Mouse (Mus musculus) kidney, adult 8-10 months (tissue): Measurements from ENCODE around the gene Klhl24.

ENCODE experiments used
- DNase-seq, 2 experiments: peaks; one replicate each; pipeline ENCODE4 v3.0.0; 2022

Gene Klhl24

DNA sequence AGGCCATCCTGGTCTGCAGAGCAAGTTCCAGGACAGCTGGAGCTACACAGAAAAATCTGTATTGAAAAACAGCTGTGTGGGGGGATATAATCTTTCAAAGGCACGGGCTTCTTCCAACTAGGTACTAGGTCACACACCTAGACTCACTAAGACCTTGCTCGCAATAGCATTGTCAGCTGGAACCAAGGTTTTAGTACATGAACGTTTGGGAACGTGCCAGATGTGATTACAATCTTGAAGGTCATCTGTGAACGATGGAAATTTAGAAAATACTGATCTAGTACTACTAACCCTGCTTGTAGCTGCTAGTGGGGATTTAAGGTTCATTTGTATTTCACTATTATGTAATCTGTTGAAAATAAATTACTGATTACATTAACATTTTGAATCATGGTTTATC, 54.6 kb downstream of the Klhl24 start:
- peak in 1 of 2 experiments; percentile 30 for DNase-seq

DNA sequence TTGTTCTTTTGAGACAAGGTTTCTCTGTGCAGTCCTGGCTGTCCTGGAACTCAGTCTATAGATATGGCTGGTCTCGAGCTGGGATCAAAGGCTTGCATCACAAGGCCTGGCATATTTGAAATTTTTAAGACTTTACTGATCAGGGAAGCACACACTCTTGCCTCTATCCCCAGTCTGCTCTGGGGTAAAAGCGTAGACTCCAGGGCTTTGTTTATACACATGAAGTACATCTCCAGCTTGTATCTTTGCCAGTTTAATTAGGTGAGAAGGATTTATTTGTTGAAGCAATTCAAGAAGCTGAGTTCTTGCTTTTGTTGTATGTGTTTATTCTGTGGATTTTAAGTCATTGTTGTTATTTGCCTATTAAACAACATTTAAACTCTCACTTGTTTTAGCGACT, 56.4 kb downstream of the Klhl24 start:
- DNase-seq, result no peak

DNA sequence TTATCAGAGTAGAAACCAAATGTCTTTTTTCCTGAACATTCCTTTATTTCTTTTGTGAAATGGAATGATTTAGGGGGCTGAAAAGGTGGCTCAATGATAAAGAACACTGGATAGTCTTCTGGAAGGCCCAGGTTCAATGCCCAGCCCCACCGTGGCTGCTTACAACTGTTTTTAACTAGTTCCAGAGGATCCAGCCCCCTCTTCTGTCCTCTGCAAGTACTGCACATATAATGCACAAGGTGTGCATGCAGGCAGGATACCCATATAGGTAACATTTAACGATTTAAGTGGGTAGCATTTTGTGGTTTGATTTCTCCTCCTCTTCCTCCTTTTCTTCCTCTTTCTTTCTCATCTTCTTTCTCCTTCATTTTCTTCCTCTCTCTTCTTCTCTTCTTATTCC, 62.8 kb downstream of the Klhl24 start:
- DNase-seq, result no peak

DNA sequence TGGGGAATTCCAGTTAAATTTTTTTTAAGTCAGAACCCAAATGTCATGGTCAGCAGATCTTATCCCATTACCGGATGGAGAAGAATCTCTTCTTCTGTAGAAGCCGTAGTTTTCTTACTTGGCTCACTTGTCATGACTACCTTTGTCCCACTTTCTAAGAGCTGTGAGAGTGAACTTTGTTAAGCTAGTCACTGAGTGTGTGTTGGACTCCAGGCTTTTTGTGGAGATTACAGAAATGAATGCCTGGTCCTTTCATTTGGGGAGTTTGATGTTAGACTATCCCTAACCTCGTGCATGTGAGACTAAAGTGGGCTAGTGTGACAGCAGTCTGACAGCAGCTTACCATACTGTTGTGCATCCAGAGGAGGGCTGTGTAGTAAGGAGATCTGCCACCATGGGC, 71.7 kb downstream of the Klhl24 start:
- no peak for DNase-seq

DNA sequence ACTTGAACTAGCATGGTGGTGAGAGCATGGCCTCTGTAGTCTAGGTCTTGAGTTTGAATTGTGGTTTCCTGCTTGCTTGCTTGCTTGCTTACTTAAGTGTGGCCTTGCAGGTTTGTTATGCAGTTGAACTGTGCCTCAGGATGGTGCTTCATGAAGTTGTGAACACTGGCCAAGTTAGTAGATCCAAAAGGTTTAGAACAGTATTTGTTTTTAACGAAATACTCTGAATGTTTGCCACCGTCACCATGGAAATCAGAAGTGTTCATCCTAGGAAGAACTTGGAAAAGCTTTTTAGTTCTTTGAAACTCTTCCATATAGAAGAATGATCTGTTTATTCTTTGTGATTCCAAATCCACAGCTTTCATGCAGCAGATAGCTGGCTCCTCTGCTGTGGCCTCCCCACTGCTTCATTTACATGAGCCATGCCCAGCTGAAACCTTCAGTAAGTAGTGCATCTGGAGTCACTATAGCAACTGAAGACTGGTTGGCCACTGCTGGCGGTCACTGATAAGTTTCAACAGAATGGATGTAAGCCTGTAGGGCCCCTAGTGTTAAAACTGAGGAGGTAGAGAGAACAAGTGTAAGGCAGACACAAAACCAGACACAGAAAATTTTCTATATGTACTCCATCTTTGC, 72.2 kb downstream of the Klhl24 start:
- DNase-seq, result no peak
